Mouse (Mus musculus) intestine, embryonic 14.5 days (tissue): ENCODE results near the gene Tpra1. TPM values are rescaled to one million over a fixed set of nuclear protein-coding genes. Genes with fewer than 3 reads are reported as not detected.
A peak's percentile ranks its signal among the peaks of the same experiment; 100 is the strongest.

Experiments
- ATAC-seq: fragments of 200-750 bp; cut with Nextera tagmentation; replicated peaks from 2 replicates; pipeline ENCODE4 v1.8.0; 2017; ENCODE audit warnings: low read depth, moderate number of reproducible peaks, moderate TSS enrichment, moderate library complexity; ENCODE audit not compliant: low FRiP score, low TSS enrichment
- DNase-seq: peaks from one replicate; pipeline ENCODE4 v3.0.0-alpha.2; 2018; ENCODE audit warnings: low spot score
- H3K27ac ChIP-seq: fragments of 300-500 bp; sonication (generic); 2 replicates; pipeline ENCODE4 v1.5.1; 2014; ENCODE audit warnings: low read depth, mild to moderate bottlenecking, control low read depth
- H3K27me3 ChIP-seq: fragments of 300-500 bp; sonication (generic); replicated peaks from 2 replicates; pipeline ENCODE4 v1.6.1; 2014; ENCODE audit warnings: low read length, control low read depth; ENCODE audit not compliant: control insufficient read depth, insufficient read depth
- H3K36me3 ChIP-seq: fragments of 300-500 bp; sonication (generic); 2 replicates; pipeline ENCODE4 v1.6.1; 2014; ENCODE audit warnings: low read length, control low read depth; ENCODE audit not compliant: control insufficient read depth, insufficient read depth
- H3K4me1 ChIP-seq: fragments of 300-500 bp; sonication (generic); replicated peaks from 2 replicates; pipeline ENCODE4 v1.6.1; 2014; ENCODE audit warnings: low read length, control low read depth, mixed read lengths; ENCODE audit not compliant: control insufficient read depth, insufficient read depth
- H3K4me2 ChIP-seq: fragments of 300-500 bp; sonication (generic); 2 replicates; pipeline ENCODE4 v1.6.1; 2014; ENCODE audit warnings: low read length
- H3K4me3 ChIP-seq: fragments of 300-500 bp; sonication (generic); 2 replicates; pipeline ENCODE4 v1.5.1; 2014; ENCODE audit warnings: low read depth, low read length, control low read depth, mixed read lengths
- H3K9ac ChIP-seq: fragments of 300-500 bp; sonication (generic); 2 replicates; pipeline ENCODE4 v1.6.1; 2014; ENCODE audit warnings: mild to moderate bottlenecking, low read length
- H3K9me3 ChIP-seq: fragments of 300-500 bp; sonication (generic); 2 replicates; pipeline ENCODE4 v1.6.1; 2016; ENCODE audit warnings: low read length, control low read depth; ENCODE audit not compliant: control insufficient read depth
- WGBS: fragments of 180-500 bp; shearing (Covaris S2); extraction: QIAGEN DNeasy Blood & Tissue Kit; methylation state at CpG from one replicate; pipeline ENCODE4 v1.1.7; 2014; 5-methylcytosine and 5-hydroxymethylcytosine counted together
- polyA plus RNA-seq: library from polyadenylated mRNA; unstranded; fragments of >200 nt; fragmentation: Nextera tagmentation; extraction: Ambion mirVana; gene quantifications from 2 replicates; pipeline ENCODE4 v1.2.1, GENCODE M21; 2014

The Tpra1 gene
- 54.0 and 59.6 TPM in 2 replicates for polyA plus RNA-seq

GRCm38 (mm10) chr6:88901947-88902820 is at the start of gene Tpra1:
Gene Tpra1 (plus strand): TSS chr6:88902251.
- peak within 1 kb of the TSS; percentile 93 for H3K4me3 ChIP-seq
- WGBS, result under 1% methylated on average over 66 of the region's 66 CpGs
- peak; percentile 83 for ATAC-seq

GRCm38 (mm10) chr6:88854509-88854908 is 47.5 kb upstream of the Tpra1 start:
- Histone ChIP-seq H3K9ac (no peak overlapping the region), H3K9me3 (no peaks in the 10 kb centered on the region), H3K27ac (no peak overlapping the region), H3K4me3 (no peak overlapping the region), H3K4me2 (no peak overlapping the region), H3K27me3 (no peaks in the 10 kb centered on the region), H3K4me1 (no peaks in the 10 kb centered on the region), H3K36me3 (peaks cover 4% of the 10 kb centered on the region; the same call in 1 of the 2 replicates)
- WGBS, result 76% methylated on average over 5 of the region's 5 CpGs
- ATAC-seq (no peak), DNase-seq (no peak)

More at GRCm38 (mm10) chr6:88901947-88902820, at the start of gene Tpra1:
- peak; percentile 92 for DNase-seq
- Histone ChIP-seq H3K4me1 (peaks cover 20% of the 10 kb centered on the region), H3K9ac (peak within 1 kb of the TSS; percentile 79), H3K36me3 (no peaks in the 10 kb centered on the region), H3K27me3 (no peaks in the 10 kb centered on the region), H3K4me2 (peak within 1 kb of the TSS; percentile 94), H3K9me3 (no peaks in the 10 kb centered on the region), H3K27ac (peak within 1 kb of the TSS; percentile 91)

GRCm38 (mm10) chr6:88855636-88856035 is 46.4 kb upstream of the Tpra1 start:
- ATAC-seq (peak; percentile 52; the same call in 1 of the 2 replicates), DNase-seq (peak; percentile 72)
- 13% methylated on average over 5 of the region's 5 CpGs for WGBS
- no peaks in the 10 kb centered on the region for H3K9me3 ChIP-seq
- no peak overlapping the region for H3K9ac ChIP-seq
- no peak overlapping the region for H3K4me3 ChIP-seq
- no peak overlapping the region for H3K27ac ChIP-seq
- H3K4me2 ChIP-seq, result no peak overlapping the region
- H3K36me3 ChIP-seq, result peaks cover 4% of the 10 kb centered on the region; the same call in 1 of the 2 replicates
- no peaks in the 10 kb centered on the region for H3K4me1 ChIP-seq
- H3K27me3 ChIP-seq, result no peaks in the 10 kb centered on the region

- Histone ChIP-seq H3K9ac (no peak overlapping the region), H3K4me2 (no peak overlapping the region), H3K27me3 (no peaks in the 10 kb centered on the region), H3K4me3 (no peak overlapping the region), H3K36me3 (peaks cover 13% of the 10 kb centered on the region; the same call in 1 of the 2 replicates), H3K4me1 (no peaks in the 10 kb centered on the region), H3K9me3 (no peaks in the 10 kb centered on the region), H3K27ac (no peak overlapping the region)
- DNase-seq (no peak), ATAC-seq (no peak)
- 38% methylated on average over 9 of the region's 9 CpGs for WGBS
Observed at GRCm38 (mm10) chr6:88857249-88857648, 44.8 kb upstream of the Tpra1 start.

- Histone ChIP-seq H3K4me2 (no peak overlapping the region), H3K9ac (no peak overlapping the region), H3K36me3 (peaks cover 15% of the 10 kb centered on the region), H3K4me1 (no peaks in the 10 kb centered on the region), H3K9me3 (no peaks in the 10 kb centered on the region), H3K4me3 (no peak overlapping the region), H3K27me3 (no peaks in the 10 kb centered on the region), H3K27ac (no peak overlapping the region)
- 86% methylated on average over 6 of the region's 6 CpGs for WGBS
- no peak for DNase-seq
- ATAC-seq, result no peak
Observed at GRCm38 (mm10) chr6:88857830-88858229, 44.2 kb upstream of the Tpra1 start.

- no peak overlapping the region for H3K27ac ChIP-seq
- WGBS, result 68% methylated on average over 7 of the region's 7 CpGs
- no peak overlapping the region for H3K9ac ChIP-seq
- H3K4me3 ChIP-seq, result no peak overlapping the region
- no peaks in the 10 kb centered on the region for H3K9me3 ChIP-seq
- H3K4me2 ChIP-seq, result no peak overlapping the region
- ATAC-seq, result no peak
- H3K4me1 ChIP-seq, result no peaks in the 10 kb centered on the region
- no peaks in the 10 kb centered on the region for H3K27me3 ChIP-seq
- DNase-seq, result no peak
- peaks cover 20% of the 10 kb centered on the region for H3K36me3 ChIP-seq
Observed at GRCm38 (mm10) chr6:88858341-88858740, 43.7 kb upstream of the Tpra1 start.

GRCm38 (mm10) chr6:88860914-88861313 is 41.1 kb upstream of the Tpra1 start:
- no peak for DNase-seq
- WGBS, result 15% methylated on average over 2 of the region's 2 CpGs
- H3K27me3 ChIP-seq, result no peaks in the 10 kb centered on the region

GRCm38 (mm10) chr6:88865704-88866103 is 36.3 kb upstream of the Tpra1 start:
- Histone ChIP-seq H3K36me3 (peaks cover 29% of the 10 kb centered on the region), H3K4me3 (no peak overlapping the region), H3K9ac (no peak overlapping the region), H3K27ac (no peak overlapping the region), H3K27me3 (no peaks in the 10 kb centered on the region), H3K4me2 (no peak overlapping the region), H3K4me1 (no peaks in the 10 kb centered on the region), H3K9me3 (no peaks in the 10 kb centered on the region)
- DNase-seq (no peak), ATAC-seq (no peak)
- 79% methylated on average over 7 of the region's 7 CpGs for WGBS

More at GRCm38 (mm10) chr6:88860914-88861313, 41.1 kb upstream of the Tpra1 start:
- Histone ChIP-seq H3K4me2 (no peak overlapping the region), H3K9me3 (no peaks in the 10 kb centered on the region), H3K9ac (no peak overlapping the region), H3K4me1 (no peaks in the 10 kb centered on the region), H3K4me3 (no peak overlapping the region), H3K36me3 (peaks cover 29% of the 10 kb centered on the region), H3K27ac (no peak overlapping the region)
- ATAC-seq, result 0 out of 2 replicates have a peak, but pooled peaks have one; percentile 40
